Mouse (Mus musculus) CH12.LX (cell line): ENCODE results near the gene Bysl.

ENCODE experiments used
- CHD2 ChIP-seq: IDR thresholded peaks from 2 replicates; pipeline ENCODE4 v1.6.1; 2011; ENCODE audit warnings: low read length, improper control_type of control experiment
- CTCF ChIP-seq, 2 experiments: IDR thresholded peaks in 1 of 2; conservative IDR thresholded peaks in 1 of 2; 2 replicates each; pipeline ENCODE4 v1.5.1; 2011 to 2012; ENCODE audit warnings: low read depth in 2 of 2, low read length in 2 of 2, improper control_type of control experiment in 1 of 2, inconsistent platforms in 1 of 2, mild to moderate bottlenecking in 1 of 2, moderate library complexity in 1 of 2
- EP300 ChIP-seq: IDR thresholded peaks from 2 replicates; pipeline ENCODE4 v1.6.1; 2011; ENCODE audit warnings: low read length, improper control_type of control experiment
- ETS1 ChIP-seq: conservative IDR thresholded peaks from 2 replicates; pipeline ENCODE4 v1.6.1; 2012; ENCODE audit warnings: low read depth, mild to moderate bottlenecking, inconsistent platforms, low read length, improper control_type of control experiment, moderate library complexity
- JUND ChIP-seq: conservative IDR thresholded peaks from 2 replicates; pipeline ENCODE4 v1.6.1; 2011; ENCODE audit warnings: low read depth, low read length, improper control_type of control experiment
- MXI1 ChIP-seq: IDR thresholded peaks from 2 replicates; pipeline ENCODE4 v1.6.1; 2011; ENCODE audit warnings: mild to moderate bottlenecking, low read depth, low read length, improper control_type of control experiment
- NELFE ChIP-seq: IDR thresholded peaks from 2 replicates; pipeline ENCODE4 v1.6.1; 2011; ENCODE audit warnings: low read depth, low read length, improper control_type of control experiment
- USF2 ChIP-seq: conservative IDR thresholded peaks from 2 replicates; pipeline ENCODE4 v1.6.1; 2011; ENCODE audit warnings: low read depth, low read length, improper control_type of control experiment
- ZC3H11A ChIP-seq: IDR thresholded peaks from 2 replicates; pipeline ENCODE4 v1.6.1; 2012; ENCODE audit warnings: low read depth, mild to moderate bottlenecking, inconsistent platforms, low read length, improper control_type of control experiment
- ZKSCAN1 ChIP-seq: IDR thresholded peaks from 2 replicates; pipeline ENCODE4 v1.6.1; 2012; ENCODE audit warnings: low read depth, inconsistent platforms, low read length, improper control_type of control experiment, borderline replicate concordance
- ZMIZ1 ChIP-seq: IDR thresholded peaks from 2 replicates; pipeline ENCODE4 v1.6.1; 2012; ENCODE audit warnings: low read depth, mild to moderate bottlenecking, inconsistent platforms, low read length, improper control_type of control experiment
- ZNF384 ChIP-seq: IDR thresholded peaks from 2 replicates; pipeline ENCODE4 v1.6.1; 2012; ENCODE audit warnings: low read depth, low read length, improper control_type of control experiment, inconsistent platforms

- TF ChIP-seq NELFE = no peak
- no peak for TF ChIP-seq CTCF (conservative IDR thresholded peaks at IDR 0.05 in 1 of 2, IDR thresholded peaks at IDR 0.05 in 1 of 2; ENCODE audit: low read depth in 2 of 2, low read length in 2 of 2)
- no peak for TF ChIP-seq ZNF384
- no peak for TF ChIP-seq EP300
- TF ChIP-seq JUND = no peak
- no peak for TF ChIP-seq MXI1
- TF ChIP-seq ZMIZ1 = no peak
- TF ChIP-seq ETS1 = no peak
- no peak for TF ChIP-seq ZKSCAN1
- TF ChIP-seq ZC3H11A = no peak
- TF ChIP-seq CHD2 = no peak
- no peak for TF ChIP-seq USF2
These were observed 14.0 kb downstream of the Bysl start for GRCm38 (mm10) chr17:47597261-47597660.
